Comparison of ENCODE assay signal across 18 mouse cellular contexts in the genomic region with DNA sequence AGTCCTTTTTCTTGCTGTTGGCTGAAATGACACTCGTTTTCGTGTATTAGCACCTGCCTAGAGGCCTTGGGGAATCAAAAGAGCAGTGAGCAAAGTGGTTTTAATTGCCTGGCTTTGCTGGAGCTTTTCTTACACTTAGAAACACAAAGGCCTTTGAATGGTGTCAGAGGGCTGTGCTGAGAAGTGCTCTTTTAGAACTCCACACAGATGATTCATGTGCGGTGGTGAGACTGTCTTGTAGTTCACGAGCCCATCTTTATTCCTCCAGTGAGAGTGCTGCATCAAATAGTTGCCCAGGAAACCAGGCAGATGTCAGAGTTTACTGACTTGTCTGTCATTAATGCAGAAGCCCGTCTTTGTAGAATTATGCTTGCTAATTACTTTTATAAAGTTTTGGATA. TPM values are rescaled to one million over a fixed set of nuclear protein-coding genes. Genes with fewer than 3 reads are reported as not detected.
DNase-seq lines count a peak whose midpoint lies in the region; ATAC-seq lines count a peak whose summit lies in the region.
"Had no signal": no experiment of that assay in that cellular context is flagged by ENCODE, and none has a peak within 500 bp of the region (broad histone marks: within the 10 kb centered on the region; RNA-seq: fewer than 3 reads in every experiment).

No protein-coding gene starts in this region.

- no peaks in the 10 kb centered on the region for H3K9me3 ChIP-seq in forebrain, embryonic 15.5 days
- no peaks in the 10 kb centered on the region for H3K9me3 ChIP-seq in midbrain, embryonic 12.5 days
- H3K9me3 ChIP-seq: embryonic facial prominence, embryonic 15.5 days; liver, embryonic 13.5 days had no signal

- no peaks in the 10 kb centered on the region for H3K27me3 ChIP-seq in forebrain, embryonic 15.5 days
- H3K27me3 ChIP-seq in midbrain, embryonic 12.5 days = no peaks in the 10 kb centered on the region
- H3K27me3 ChIP-seq: embryonic facial prominence, embryonic 15.5 days; liver, embryonic 13.5 days had no signal

- intact Hi-C loops in left cerebral cortex, postnatal 14 days (cut with DNase I) = no loop called here
- intact Hi-C loops in left cerebral cortex, postnatal 10 days (cut with DNase I) = no loop called here

- peak; percentile 5 to 12 for DNase-seq in left cerebral cortex, postnatal 14 days (ENCODE audit: low spot score in 2 of 2)
- no peak for DNase-seq in left cerebral cortex, postnatal 10 days (ENCODE audit: extremely low spot score in 1 of 2, low spot score in 2 of 2)
- DNase-seq in retina, postnatal 1 day = peak; percentile 20
- no peak for DNase-seq in frontal cortex, postnatal 10 days (ENCODE audit: low spot score in 2 of 2)
- DNase-seq in thymus, postnatal 4 days = no peak
- DNase-seq in heart, adult 9 months (ENCODE audit: low spot score in 2 of 2) = no peak
- DNase-seq: cerebellum, adult 8-10 months; heart, adult 18-20 months; heart, postnatal 10 days; kidney, adult 2 months; left cerebral cortex, postnatal 4 days; liver, embryonic 13.5 days; lung, postnatal 36 days; thymus, adult 2 months had no signal

- WGBS in forebrain, embryonic 15.5 days = 4% methylated on average over 5 of the region's 5 CpGs
- WGBS in midbrain, embryonic 12.5 days = 29% methylated on average over 5 of the region's 5 CpGs

- peaks cover 28% of the 10 kb centered on the region for H3K4me1 ChIP-seq in forebrain, embryonic 15.5 days
- peaks cover 27% of the 10 kb centered on the region for H3K4me1 ChIP-seq in midbrain, embryonic 12.5 days
- H3K4me1 ChIP-seq: embryonic facial prominence, embryonic 15.5 days; liver, embryonic 13.5 days had no signal

- no peak overlapping the region for H3K4me2 ChIP-seq in forebrain, embryonic 15.5 days (replicated peaks)
- no peak overlapping the region for H3K4me2 ChIP-seq in midbrain, embryonic 12.5 days (replicated peaks)
- H3K4me2 ChIP-seq: embryonic facial prominence, embryonic 15.5 days; liver, embryonic 13.5 days had no signal

- H3K36me3 ChIP-seq in forebrain, embryonic 15.5 days = no peaks in the 10 kb centered on the region
- H3K36me3 ChIP-seq in midbrain, embryonic 12.5 days = no peaks in the 10 kb centered on the region
- H3K36me3 ChIP-seq: embryonic facial prominence, embryonic 15.5 days; liver, embryonic 13.5 days had no signal

- no peak overlapping the region for H3K4me3 ChIP-seq in forebrain, embryonic 15.5 days
- H3K4me3 ChIP-seq in midbrain, embryonic 12.5 days = no peak overlapping the region
- H3K4me3 ChIP-seq: embryonic facial prominence, embryonic 15.5 days; liver, embryonic 13.5 days had no signal

- peak overlapping the region; percentile 59 for H3K27ac ChIP-seq in forebrain, embryonic 15.5 days (replicated peaks)
- H3K27ac ChIP-seq in midbrain, embryonic 12.5 days (replicated peaks) = peak overlapping the region; percentile 54
- H3K27ac ChIP-seq: embryonic facial prominence, embryonic 15.5 days; liver, embryonic 13.5 days had no signal

- no peak for ATAC-seq in forebrain, embryonic 15.5 days (replicated peaks)
- no peak for ATAC-seq in midbrain, embryonic 12.5 days (ENCODE audit: low FRiP score, low read depth)
- ATAC-seq: activated CD4-positive, CD25-positive, alpha-beta regulatory T cell, adult 4 months had no signal

- no peak overlapping the region for H3K9ac ChIP-seq in forebrain, embryonic 15.5 days (replicated peaks)
- H3K9ac ChIP-seq in midbrain, embryonic 12.5 days (replicated peaks) = no peak overlapping the region
- H3K9ac ChIP-seq: embryonic facial prominence, embryonic 15.5 days; liver, embryonic 13.5 days had no signal

RNA-seq across cellular contexts. Expression of gene Urod, which starts 50.2 kb away (rescaled TPM):
- total RNA-seq in left cerebral cortex, postnatal 14 days (2021) = 10 to 100 TPM; 40.8 to 46.3 TPM
- 10 to 100 TPM; 38.0 to 40.4 TPM for total RNA-seq in left cerebral cortex, postnatal 10 days (2021)
- polyA plus RNA-seq in forebrain, embryonic 15.5 days (2015; fragmentation: Nextera tagmentation; extraction: Ambion mirVana) = 72.2 and 76.7 TPM in 2 replicates
- 78.7 and 85.3 TPM in 2 replicates for polyA plus RNA-seq in midbrain, embryonic 12.5 days (2016; fragmentation: Nextera tagmentation; extraction: Ambion mirVana)

RNA-seq across cellular contexts. Expression of gene Hectd3, which starts 51.1 kb away (rescaled TPM):
- 10 to 100 TPM; 42.2 to 46.6 TPM for total RNA-seq in left cerebral cortex, postnatal 14 days (2021)
- 10 to 100 TPM; 47.7 to 53.3 TPM for total RNA-seq in left cerebral cortex, postnatal 10 days (2021)
- polyA plus RNA-seq in forebrain, embryonic 15.5 days (2015; fragmentation: Nextera tagmentation; extraction: Ambion mirVana) = 25.5 and 28.3 TPM in 2 replicates
- 16.7 and 17.8 TPM in 2 replicates for polyA plus RNA-seq in midbrain, embryonic 12.5 days (2016; fragmentation: Nextera tagmentation; extraction: Ambion mirVana)

Comparison
In these comparisons a context has a peak if more than half of its experiments do, and no peak if none do; other contexts are left out.
1. DNase-seq: peak in left cerebral cortex, postnatal 14 days (2 of 2) and retina, postnatal 1 day (single experiment); none in left cerebral cortex, postnatal 10 days (0 of 2), frontal cortex, postnatal 10 days (0 of 2), thymus, postnatal 4 days (single experiment) and heart, adult 9 months (0 of 2).